Mouse (Mus musculus): ENCODE data around the gene Gm45234.

DNA sequence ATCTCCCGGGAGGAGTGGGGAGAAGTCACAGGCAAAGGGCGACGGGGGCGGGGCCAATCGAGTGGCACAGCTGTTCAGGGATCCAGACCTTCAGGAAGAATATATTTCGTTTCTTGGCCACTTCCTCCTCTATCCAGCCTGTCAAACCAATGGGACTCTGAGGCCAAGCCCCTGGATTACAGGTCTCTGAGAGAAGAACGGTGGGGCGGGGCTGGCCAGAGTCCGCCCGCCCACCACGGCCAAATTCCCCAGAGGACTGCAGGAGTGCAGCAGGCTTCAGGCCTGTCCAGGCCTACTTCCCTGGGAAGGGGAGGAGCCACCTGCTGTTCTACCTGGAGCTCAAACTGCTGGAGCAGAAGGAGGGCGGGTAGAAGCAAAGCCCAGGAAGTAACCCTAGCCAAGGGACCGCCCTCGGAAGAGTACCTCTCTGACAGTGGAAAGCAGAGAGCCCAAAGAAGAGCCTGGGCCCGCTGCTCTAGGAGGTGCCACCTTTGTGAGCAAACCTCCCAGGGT, 17.3 kb downstream of the Gm45234 start, which contains the start of gene Ptpn6:
- no peak for TF ChIP-seq EP300 (IDR thresholded peaks at IDR 0.05; ENCODE audit: insufficient read depth, low read depth, low read length)
- TF ChIP-seq POLR2A (IDR thresholded peaks at IDR 0.05; ENCODE audit: insufficient read depth, low read length) = no peak
